In genomic region chr11:14957650-14958049, GRCm38 (mm10) we compare ENCODE assay signal across 26 mouse cellular contexts.
"Had no signal": no experiment of that assay in that cellular context is flagged by ENCODE, and none has a peak within 500 bp of the region (broad histone marks: within the 10 kb centered on the region; RNA-seq: fewer than 3 reads in every experiment).

No protein-coding gene starts in this region.

- H3K4me3 ChIP-seq: heart, adult 2 months; heart, embryonic 13.5 days; heart, embryonic 15.5 days; hindbrain, embryonic 10.5 days; hindbrain, embryonic 12.5 days; intestine, embryonic 15.5 days; layer of hippocampus, adult 2 months; left cerebral cortex, adult 2 months; limb, embryonic 10.5 days; limb, embryonic 12.5 days; liver, embryonic 13.5 days; liver, embryonic 15.5 days had no signal

- H3K4me1 ChIP-seq: heart, embryonic 13.5 days; heart, embryonic 15.5 days; hindbrain, embryonic 10.5 days; hindbrain, embryonic 12.5 days; intestine, embryonic 15.5 days; limb, embryonic 10.5 days; limb, embryonic 12.5 days; liver, embryonic 13.5 days; liver, embryonic 15.5 days had no signal

- H3K36me3 ChIP-seq: heart, embryonic 13.5 days; heart, embryonic 15.5 days; hindbrain, embryonic 10.5 days; hindbrain, embryonic 12.5 days; intestine, embryonic 15.5 days; limb, embryonic 10.5 days; limb, embryonic 12.5 days; liver, embryonic 13.5 days; liver, embryonic 15.5 days had no signal

- DNase-seq: gastrocnemius, postnatal 25 days; heart, adult 2 months; heart, postnatal 14 days; heart, postnatal 4 days; kidney, adult 18-20 months; kidney, adult 8-10 months; kidney, postnatal 10 days; kidney, postnatal 25 days; kidney, postnatal 4 days; liver; liver, embryonic 13.5 days; liver, postnatal 0 days had no signal

- H3K9me3 ChIP-seq: heart, embryonic 13.5 days; heart, embryonic 15.5 days; hindbrain, embryonic 10.5 days; hindbrain, embryonic 12.5 days; intestine, embryonic 15.5 days; limb, embryonic 10.5 days; limb, embryonic 12.5 days; liver, embryonic 13.5 days; liver, embryonic 15.5 days had no signal

- ATAC-seq: hindbrain, embryonic 16.5 days; inflammation-experienced regulatory T-cells, adult 6 months; intestine, embryonic 15.5 days; intestine, postnatal 0 days; liver, postnatal 0 days had no signal

- H3K27ac ChIP-seq: heart, adult 2 months; heart, embryonic 13.5 days; heart, embryonic 15.5 days; hindbrain, embryonic 10.5 days; hindbrain, embryonic 12.5 days; hindbrain, embryonic 14.5 days; intestine, embryonic 15.5 days; layer of hippocampus, adult 2 months; left cerebral cortex, adult 2 months; limb, embryonic 10.5 days; limb, embryonic 12.5 days; liver, embryonic 13.5 days; liver, embryonic 15.5 days had no signal

- H3K9ac ChIP-seq: heart, embryonic 13.5 days; heart, embryonic 15.5 days; hindbrain, embryonic 12.5 days; hindbrain, embryonic 14.5 days; intestine, embryonic 15.5 days; limb, embryonic 12.5 days; liver, embryonic 13.5 days; liver, embryonic 15.5 days; liver, postnatal 0 days had no signal

- H3K27me3 ChIP-seq: heart, embryonic 13.5 days; heart, embryonic 15.5 days; hindbrain, embryonic 12.5 days; intestine, embryonic 15.5 days; limb, embryonic 12.5 days; liver, embryonic 13.5 days; liver, embryonic 15.5 days had no signal
